Mouse (Mus musculus): ENCODE data around the gene Gp1bb.

GRCm38 (mm10) chr16:18649126-18649525, 26.9 kb upstream of the Gp1bb start:
- TF ChIP-seq CTCF (IDR thresholded peaks at IDR 0.05; ENCODE audit: extremely low read depth, insufficient read length, insufficient replicate concordance, low read depth, low read length) (no peak), POLR2A (IDR thresholded peaks at IDR 0.05; ENCODE audit: low read depth, low read length) (no peak; the same call in 1 of the 2 replicates)

Measured in small intestine, adult 2 months (tissue).